Comparison of ENCODE assay signal across 7 mouse cellular contexts in the genomic region with DNA sequence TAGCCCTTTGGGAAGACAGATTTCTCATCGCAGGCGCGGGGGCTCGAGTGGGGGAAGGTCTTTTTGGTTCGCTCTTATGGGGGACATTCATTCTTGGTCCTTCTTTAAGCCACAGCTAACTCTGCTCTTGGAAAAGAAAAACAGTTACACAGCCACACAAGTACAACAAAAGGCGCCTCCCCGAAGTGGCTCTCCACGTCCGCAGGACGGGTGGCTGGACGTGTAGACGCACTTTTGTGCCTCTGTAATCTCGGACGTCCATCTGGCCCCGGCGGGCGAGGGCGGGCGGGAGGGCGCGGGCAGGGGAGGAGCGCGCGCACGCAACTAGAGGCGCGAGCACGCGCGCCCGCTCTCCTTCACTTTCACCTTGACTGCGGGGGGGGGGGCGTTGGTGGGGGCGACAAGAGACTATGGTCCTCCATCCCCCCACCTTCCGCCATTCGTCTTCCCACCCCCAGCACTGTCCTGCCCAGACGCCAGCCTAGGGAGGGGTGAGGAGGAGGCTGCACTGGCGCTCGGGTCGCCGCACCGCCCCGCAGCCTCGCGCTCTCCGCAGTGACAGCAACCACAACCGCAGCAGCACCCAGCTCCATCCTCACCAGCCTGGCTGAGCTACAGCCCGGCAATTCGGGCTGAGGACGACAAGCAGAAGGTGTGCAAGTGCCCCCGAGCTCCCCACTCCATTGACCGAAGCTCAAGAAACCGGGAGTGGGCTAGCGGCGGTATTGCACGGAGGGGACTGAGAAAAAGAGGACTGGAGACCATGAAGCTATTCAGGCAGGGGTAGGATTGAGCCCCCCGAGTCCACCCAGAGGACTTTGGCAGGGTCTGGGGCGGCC.
DNase-seq lines count a peak whose midpoint lies in the region; ATAC-seq and TF ChIP-seq lines count a peak whose summit lies in the region.

No protein-coding gene starts in this region.

- peak overlapping the region; percentile 45 for H3K4me3 ChIP-seq in lung, embryonic 14.5 days (ENCODE audit: low read depth, low read length)
- H3K4me3 ChIP-seq in forebrain, embryonic 12.5 days (replicated peaks), result peak overlapping the region; percentile 54
- H3K4me3 ChIP-seq in limb, embryonic 12.5 days (replicated peaks), result peak overlapping the region; percentile 46

- no peak for DNase-seq in lung, embryonic 14.5 days
- no peak for DNase-seq in lung, postnatal 10 days
- peak; percentile 81 for DNase-seq in cerebellum, adult 8-10 months
- peak; percentile 85 for DNase-seq in retina, adult 2 months (ENCODE audit: low read depth, low spot score)
- DNase-seq in spleen, postnatal 10 days (ENCODE audit: low spot score in 2 of 2), result no peak

- peak; percentile 56; the same call in 1 of the 2 replicates for ATAC-seq in lung, embryonic 14.5 days (ENCODE audit: insufficient read depth)
- peak; percentile 63 for ATAC-seq in forebrain, embryonic 12.5 days (ENCODE audit: low FRiP score)
- ATAC-seq in limb, embryonic 12.5 days (ENCODE audit: insufficient number of reproducible peaks, insufficient read depth, low FRiP score, low TSS enrichment, low read depth), result no peak

- no peak for TF ChIP-seq CTCF in lung, embryonic 14.5 days (IDR thresholded peaks at IDR 0.05; ENCODE audit: low read depth)

- no peaks in the 10 kb centered on the region for H3K36me3 ChIP-seq in lung, embryonic 14.5 days (ENCODE audit: insufficient read depth)
- H3K36me3 ChIP-seq in forebrain, embryonic 12.5 days (replicated peaks), result 0 out of 2 replicates have a peak, but pooled peaks cover under 1% of the 10 kb centered on the region
- no peaks in the 10 kb centered on the region for H3K36me3 ChIP-seq in limb, embryonic 12.5 days

- H3K9me3 ChIP-seq in lung, embryonic 14.5 days (ENCODE audit: low read depth, low read length), result no peaks in the 10 kb centered on the region
- H3K9me3 ChIP-seq in forebrain, embryonic 12.5 days, result no peaks in the 10 kb centered on the region
- no peaks in the 10 kb centered on the region for H3K9me3 ChIP-seq in limb, embryonic 12.5 days

- H3K27me3 ChIP-seq in lung, embryonic 14.5 days (ENCODE audit: insufficient read depth, low read length), result peaks cover 92% of the 10 kb centered on the region
- H3K27me3 ChIP-seq in forebrain, embryonic 12.5 days, result peaks cover 80% of the 10 kb centered on the region
- H3K27me3 ChIP-seq in limb, embryonic 12.5 days, result peaks cover 96% of the 10 kb centered on the region

- H3K27ac ChIP-seq in lung, embryonic 14.5 days (ENCODE audit: low read depth), result no peak overlapping the region
- peak overlapping the region; percentile 99 for H3K27ac ChIP-seq in forebrain, embryonic 12.5 days
- no peak overlapping the region for H3K27ac ChIP-seq in limb, embryonic 12.5 days

- WGBS in lung, embryonic 14.5 days, result under 1% methylated on average over 57 of the region's 58 CpGs
- WGBS in forebrain, embryonic 12.5 days, result under 1% methylated on average over 58 of the region's 58 CpGs
- WGBS in limb, embryonic 12.5 days, result under 1% methylated on average over 51 of the region's 58 CpGs

- H3K9ac ChIP-seq in lung, embryonic 14.5 days, result no peak overlapping the region
- H3K9ac ChIP-seq in forebrain, embryonic 12.5 days, result peak overlapping the region; percentile 83
- H3K9ac ChIP-seq in limb, embryonic 12.5 days (replicated peaks), result peak overlapping the region; percentile 40

- H3K4me2 ChIP-seq in lung, embryonic 14.5 days, result peak overlapping the region; percentile 75
- peak overlapping the region; percentile 79 for H3K4me2 ChIP-seq in forebrain, embryonic 12.5 days
- H3K4me2 ChIP-seq in limb, embryonic 12.5 days, result peak overlapping the region; percentile 80

- H3K4me1 ChIP-seq in lung, embryonic 14.5 days (ENCODE audit: insufficient read depth), result no peaks in the 10 kb centered on the region
- H3K4me1 ChIP-seq in forebrain, embryonic 12.5 days, result peaks cover 65% of the 10 kb centered on the region
- H3K4me1 ChIP-seq in limb, embryonic 12.5 days (replicated peaks), result peaks cover 22% of the 10 kb centered on the region

Comparison
In these comparisons a context has a peak if more than half of its experiments do, and no peak if none do; other contexts are left out.
1. DNase-seq: peak in cerebellum, adult 8-10 months (single experiment) and retina, adult 2 months (single experiment); none in lung, embryonic 14.5 days (single experiment), lung, postnatal 10 days (single experiment) and spleen, postnatal 10 days (0 of 2).
2. Peak in every context shown above with its lines, with median percentiles within 50 percentile points of each other: H3K4me2 ChIP-seq and H3K4me3 ChIP-seq.